39 mouse cellular contexts compared by ENCODE assay signal in genomic region chr1:174048893-174049292, GRCm38 (mm10). TPM values are rescaled to one million over a fixed set of nuclear protein-coding genes. Genes with fewer than 3 reads are reported as not detected.
"Had no signal": no experiment of that assay in that cellular context is flagged by ENCODE, and none has a peak within 500 bp of the region (broad histone marks: within the 10 kb centered on the region; RNA-seq: fewer than 3 reads in every experiment).

TSS of gene Olfr432 (plus strand) at chr1:174049205.

- H3K27me3 ChIP-seq: heart, embryonic 12.5 days; hindbrain, embryonic 12.5 days; intestine, embryonic 15.5 days; limb, embryonic 13.5 days; limb, embryonic 15.5 days; liver, embryonic 12.5 days had no signal

- H3K9ac ChIP-seq: heart, embryonic 12.5 days; hindbrain, embryonic 12.5 days; hindbrain, embryonic 14.5 days; intestine, embryonic 15.5 days; limb, embryonic 13.5 days; limb, embryonic 15.5 days; liver, embryonic 12.5 days; liver, embryonic 14.5 days had no signal

- H3K27ac ChIP-seq: gastrocnemius, adult 2 months; heart, embryonic 10.5 days; hindbrain, embryonic 10.5 days; hindbrain, embryonic 12.5 days; hindbrain, embryonic 14.5 days; intestine, embryonic 15.5 days; layer of hippocampus, adult 2 months; left cerebral cortex, adult 2 months; limb, embryonic 13.5 days; limb, embryonic 15.5 days; liver, embryonic 12.5 days; liver, embryonic 14.5 days had no signal

- H3K36me3 ChIP-seq: heart, embryonic 10.5 days; heart, embryonic 12.5 days; hindbrain, embryonic 10.5 days; hindbrain, embryonic 12.5 days; intestine, embryonic 15.5 days; limb, embryonic 13.5 days; limb, embryonic 15.5 days; liver, embryonic 12.5 days had no signal

- H3K4me3 ChIP-seq: gastrocnemius, adult 2 months; heart, embryonic 10.5 days; heart, embryonic 12.5 days; hindbrain, embryonic 10.5 days; hindbrain, embryonic 12.5 days; intestine, embryonic 15.5 days; layer of hippocampus, adult 2 months; left cerebral cortex, adult 2 months; limb, embryonic 13.5 days; limb, embryonic 15.5 days; liver, embryonic 12.5 days had no signal

- H3K4me1 ChIP-seq: heart, embryonic 10.5 days; heart, embryonic 12.5 days; hindbrain, embryonic 10.5 days; hindbrain, embryonic 12.5 days; intestine, embryonic 15.5 days; limb, embryonic 13.5 days; limb, embryonic 15.5 days; liver, embryonic 12.5 days had no signal

- DNase-seq: gastrocnemius, adult 2 months; gastrocnemius, postnatal 14 days; gastrocnemius, postnatal 36 days; heart, adult 11 months; heart, postnatal 10 days; heart, postnatal 4 days; kidney, adult 18-20 months; kidney, adult 8-10 months; kidney, postnatal 10 days; kidney, postnatal 25 days; kidney, postnatal 4 days; left cerebral cortex, postnatal 4 days had no signal

RNA-seq across cellular contexts. Expression of gene Olfr432, which starts in this region (rescaled TPM):
- total RNA-seq: gastrocnemius, adult 2 months; gastrocnemius, postnatal 14 days; gastrocnemius, postnatal 36 days; heart, adult 8-10 months; heart, postnatal 10 days; heart, postnatal 25 days; heart, postnatal 4 days; layer of hippocampus, adult 2 months; layer of hippocampus, postnatal 10 days; layer of hippocampus, postnatal 25 days; left cerebral cortex, adult 2 months; left cerebral cortex, postnatal 10 days; left cerebral cortex, postnatal 25 days; left cerebral cortex, postnatal 4 days; liver, adult 2 months had no signal
- polyA plus RNA-seq: heart, embryonic 10.5 days; heart, embryonic 12.5 days; heart, embryonic 14.5 days; heart, embryonic 16.5 days; hindbrain, embryonic 10.5 days; hindbrain, embryonic 12.5 days; hindbrain, embryonic 14.5 days; hindbrain, embryonic 16.5 days; inflammation-experienced regulatory T-cells, adult 6 months; intestine, embryonic 15.5 days; intestine, postnatal 0 days; kidney, embryonic 14.5 days; kidney, embryonic 16.5 days; limb, embryonic 11.5 days; limb, embryonic 13.5 days; limb, embryonic 15.5 days; liver, adult 2 months; liver, embryonic 12.5 days; liver, embryonic 14.5 days had no signal
